In the genomic region with DNA sequence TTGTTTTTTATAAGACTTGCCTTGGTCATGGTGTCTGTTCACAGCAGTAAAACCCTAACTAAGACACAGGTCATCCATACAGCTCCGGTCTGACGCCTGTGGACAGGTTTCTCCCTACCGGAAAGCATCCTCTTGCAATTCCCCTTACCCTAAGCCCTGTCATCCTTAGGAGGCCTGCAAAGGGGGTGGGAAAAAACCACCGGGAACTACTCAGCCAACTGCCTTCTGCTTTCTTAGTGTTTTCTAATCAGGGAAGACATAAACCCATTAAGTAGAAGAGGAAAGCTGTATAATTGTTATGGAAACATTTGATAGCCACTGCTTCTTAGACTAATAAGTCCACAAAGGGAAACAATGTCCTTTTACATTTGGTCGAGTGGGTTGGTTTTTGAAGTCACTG, we compare ENCODE assay signal across 8 mouse cellular contexts. TPM values are rescaled to one million over a fixed set of nuclear protein-coding genes. Genes with fewer than 3 reads are reported as not detected.
A peak's percentile ranks its signal among the peaks of the same experiment; 100 is the strongest.
DNase-seq lines count a peak whose midpoint lies in the region; ATAC-seq and TF ChIP-seq lines count a peak whose summit lies in the region.

No protein-coding gene starts in this region.

- H3K4me1 ChIP-seq in embryonic facial prominence, embryonic 14.5 days (ENCODE audit: control insufficient read depth, insufficient read depth, low read length), result peaks cover 7% of the 10 kb centered on the region; the same call in 1 of the 2 replicates
- H3K4me1 ChIP-seq in intestine, postnatal 0 days (replicated peaks; ENCODE audit: control insufficient read depth, insufficient read depth, low read length), result peaks cover 10% of the 10 kb centered on the region; the same call in 1 of the 2 replicates
- peaks cover 8% of the 10 kb centered on the region; the same call in 1 of the 2 replicates for H3K4me1 ChIP-seq in neural tube, embryonic 14.5 days (ENCODE audit: control insufficient read depth, insufficient read depth, low read length)

- WGBS in embryonic facial prominence, embryonic 14.5 days, result 48% methylated on average over 5 of the region's 5 CpGs
- 45% methylated on average over 5 of the region's 5 CpGs for WGBS in intestine, postnatal 0 days
- 39% methylated on average over 5 of the region's 5 CpGs for WGBS in neural tube, embryonic 14.5 days

- TF ChIP-seq CTCF in layer of hippocampus, adult 2 months (conservative IDR thresholded peaks at IDR 0.05), result no peak
- TF ChIP-seq CTCF in intestine, postnatal 0 days (IDR thresholded peaks at IDR 0.05; ENCODE audit: low read depth), result no peak

- peak overlapping the region; percentile 76; the same call in 1 of the 2 replicates for H3K9ac ChIP-seq in embryonic facial prominence, embryonic 14.5 days (ENCODE audit: low read depth, low read length)
- H3K9ac ChIP-seq in intestine, postnatal 0 days (ENCODE audit: low read depth, low read length), result no peak overlapping the region
- 0 out of 2 replicates have a peak overlapping the region, but pooled peaks have one; percentile 34 for H3K9ac ChIP-seq in neural tube, embryonic 14.5 days (replicated peaks; ENCODE audit: low read depth, low read length)

- no peaks in the 10 kb centered on the region for H3K9me3 ChIP-seq in embryonic facial prominence, embryonic 14.5 days (ENCODE audit: control insufficient read depth, low read length)
- H3K9me3 ChIP-seq in intestine, postnatal 0 days (ENCODE audit: control insufficient read depth), result no peaks in the 10 kb centered on the region
- no peaks in the 10 kb centered on the region for H3K9me3 ChIP-seq in neural tube, embryonic 14.5 days (ENCODE audit: control insufficient read depth, low read length)

- DNase-seq in layer of hippocampus, adult 2 months (ENCODE audit: low spot score in 2 of 2), result no peak
- no peak for DNase-seq in layer of hippocampus, postnatal 36 days
- DNase-seq in embryonic facial prominence, embryonic 14.5 days (ENCODE audit: low spot score), result no peak
- DNase-seq in frontal cortex, adult 2 months (ENCODE audit: extremely low spot score in 1 of 2, low spot score in 1 of 2), result no peak
- DNase-seq in thymus, postnatal 14 days, result no peak
- no peak for DNase-seq in urinary bladder, postnatal 36 days (ENCODE audit: low spot score in 2 of 2)

- H3K4me2 ChIP-seq in embryonic facial prominence, embryonic 14.5 days (ENCODE audit: low read depth, low read length), result peak overlapping the region; percentile 85
- peak overlapping the region; percentile 87 for H3K4me2 ChIP-seq in intestine, postnatal 0 days (replicated peaks; ENCODE audit: low read depth)
- H3K4me2 ChIP-seq in neural tube, embryonic 14.5 days (ENCODE audit: low read depth, low read length), result peak overlapping the region; percentile 88

- no peak for ATAC-seq in embryonic facial prominence, embryonic 14.5 days (ENCODE audit: low read depth)
- ATAC-seq in intestine, postnatal 0 days, result no peak
- no peak for ATAC-seq in neural tube, embryonic 14.5 days (ENCODE audit: low read depth)

- no peaks in the 10 kb centered on the region for H3K27me3 ChIP-seq in embryonic facial prominence, embryonic 14.5 days (replicated peaks; ENCODE audit: control insufficient read depth, insufficient read depth, low read length)
- H3K27me3 ChIP-seq in intestine, postnatal 0 days (replicated peaks; ENCODE audit: control insufficient read depth, insufficient read depth, low read length), result no peaks in the 10 kb centered on the region
- H3K27me3 ChIP-seq in neural tube, embryonic 14.5 days (ENCODE audit: control insufficient read depth, insufficient read depth, low read length), result no peaks in the 10 kb centered on the region

- H3K36me3 ChIP-seq in embryonic facial prominence, embryonic 14.5 days (ENCODE audit: control insufficient read depth, insufficient read depth, low read length), result peaks cover 15% of the 10 kb centered on the region
- H3K36me3 ChIP-seq in intestine, postnatal 0 days (ENCODE audit: control insufficient read depth, insufficient read depth), result 0 out of 2 replicates have a peak, but pooled peaks cover 5% of the 10 kb centered on the region
- 0 out of 2 replicates have a peak, but pooled peaks cover 5% of the 10 kb centered on the region for H3K36me3 ChIP-seq in neural tube, embryonic 14.5 days (ENCODE audit: control insufficient read depth, insufficient read depth, low read length)

- peak overlapping the region; percentile 97 for H3K4me3 ChIP-seq in layer of hippocampus, adult 2 months
- peak overlapping the region; percentile 64; the same call in 1 of the 2 replicates for H3K4me3 ChIP-seq in embryonic facial prominence, embryonic 14.5 days (ENCODE audit: low read depth, low read length)
- peak overlapping the region; percentile 80 for H3K4me3 ChIP-seq in intestine, postnatal 0 days (ENCODE audit: low read depth, low read length)
- H3K4me3 ChIP-seq in neural tube, embryonic 14.5 days (ENCODE audit: low read depth, low read length), result peak overlapping the region; percentile 79

- H3K27ac ChIP-seq in layer of hippocampus, adult 2 months, result peak overlapping the region; percentile 93
- no peak overlapping the region for H3K27ac ChIP-seq in embryonic facial prominence, embryonic 14.5 days (replicated peaks; ENCODE audit: low read depth, low read length)
- peak overlapping the region; percentile 94; the same call in 1 of the 2 replicates for H3K27ac ChIP-seq in intestine, postnatal 0 days (ENCODE audit: low read depth, low read length)
- no peak overlapping the region; the same call in 1 of the 2 replicates for H3K27ac ChIP-seq in neural tube, embryonic 14.5 days (ENCODE audit: low read depth, low read length)

RNA-seq across cellular contexts. Expression of a gene that starts 0.3 kb away (rescaled TPM):
- total RNA-seq in layer of hippocampus, adult 2 months (2021), result 100 to 1,000 TPM; 237 to 252 TPM
- total RNA-seq in layer of hippocampus, postnatal 36 days (2021), result 100 to 1,000 TPM; 255 to 264 TPM
- 117 and 136 TPM in 2 replicates for polyA plus RNA-seq in embryonic facial prominence, embryonic 14.5 days (2014; fragmentation: Nextera tagmentation; extraction: Ambion mirVana)
- 125 and 138 TPM in 2 replicates for polyA plus RNA-seq in intestine, postnatal 0 days (2015; fragmentation: Nextera tagmentation; extraction: Ambion mirVana)
- polyA plus RNA-seq in neural tube, embryonic 14.5 days (2014; fragmentation: Nextera tagmentation; extraction: Ambion mirVana), result 167 and 173 TPM in 2 replicates
- polyA plus RNA-seq in frontal cortex, adult 2 months (2012; rRNA removed), result 261 and 282 TPM in 2 replicates

RNA-seq across cellular contexts. Expression of a gene that starts 13.0 kb away (rescaled TPM):
- 10 to 100 TPM; 52.3 to 59.6 TPM for total RNA-seq in layer of hippocampus, adult 2 months (2021)
- 10 to 100 TPM; 55.6 to 63.8 TPM for total RNA-seq in layer of hippocampus, postnatal 36 days (2021)
- 118 and 121 TPM in 2 replicates for polyA plus RNA-seq in embryonic facial prominence, embryonic 14.5 days (2014; fragmentation: Nextera tagmentation; extraction: Ambion mirVana)
- 86.8 and 87.2 TPM in 2 replicates for polyA plus RNA-seq in intestine, postnatal 0 days (2015; fragmentation: Nextera tagmentation; extraction: Ambion mirVana)
- 119 and 126 TPM in 2 replicates for polyA plus RNA-seq in neural tube, embryonic 14.5 days (2014; fragmentation: Nextera tagmentation; extraction: Ambion mirVana)
- 53.6 and 66.9 TPM in 2 replicates for polyA plus RNA-seq in frontal cortex, adult 2 months (2012; rRNA removed)

RNA-seq across cellular contexts. Expression of a gene that starts 45.1 kb away (rescaled TPM):
- not detected for total RNA-seq in layer of hippocampus, adult 2 months (2021)
- not detected for total RNA-seq in layer of hippocampus, postnatal 36 days (2021)
- not detected in 2 replicates for polyA plus RNA-seq in embryonic facial prominence, embryonic 14.5 days (2014; fragmentation: Nextera tagmentation; extraction: Ambion mirVana)
- 0.13 TPM in 1 of 2 replicates, not detected in the other for polyA plus RNA-seq in intestine, postnatal 0 days (2015; fragmentation: Nextera tagmentation; extraction: Ambion mirVana)
- polyA plus RNA-seq in neural tube, embryonic 14.5 days (2014; fragmentation: Nextera tagmentation; extraction: Ambion mirVana), result not detected in 2 replicates
- not detected in 2 replicates for polyA plus RNA-seq in frontal cortex, adult 2 months (2012; rRNA removed)

RNA-seq across cellular contexts. Expression of a gene that starts 46.4 kb away (rescaled TPM):
- 10 to 100 TPM; 44.2 to 44.4 TPM for total RNA-seq in layer of hippocampus, adult 2 months (2021)
- total RNA-seq in layer of hippocampus, postnatal 36 days (2021), result 10 to 100 TPM; 46.7 to 47.3 TPM
- polyA plus RNA-seq in embryonic facial prominence, embryonic 14.5 days (2014; fragmentation: Nextera tagmentation; extraction: Ambion mirVana), result 85.8 and 98.2 TPM in 2 replicates
- polyA plus RNA-seq in intestine, postnatal 0 days (2015; fragmentation: Nextera tagmentation; extraction: Ambion mirVana), result 62.7 and 69.3 TPM in 2 replicates
- 188 and 294 TPM in 2 replicates for polyA plus RNA-seq in neural tube, embryonic 14.5 days (2014; fragmentation: Nextera tagmentation; extraction: Ambion mirVana)
- 40.0 and 45.0 TPM in 2 replicates for polyA plus RNA-seq in frontal cortex, adult 2 months (2012; rRNA removed)

RNA-seq across cellular contexts. Expression of a gene that starts 53.9 kb away (rescaled TPM):
- 1 to 10 TPM in 1 of 2 experiments, under 1 TPM in 1; 0.88 to 1.5 TPM for total RNA-seq in layer of hippocampus, adult 2 months (2021)
- total RNA-seq in layer of hippocampus, postnatal 36 days (2021), result under 1 TPM; 0.18 to 0.70 TPM
- 0.39 TPM in 1 of 2 replicates, not detected in the other for polyA plus RNA-seq in embryonic facial prominence, embryonic 14.5 days (2014; fragmentation: Nextera tagmentation; extraction: Ambion mirVana)
- polyA plus RNA-seq in intestine, postnatal 0 days (2015; fragmentation: Nextera tagmentation; extraction: Ambion mirVana), result 0.07 and 0.10 TPM in 2 replicates
- 0.17 and 0.42 TPM in 2 replicates for polyA plus RNA-seq in neural tube, embryonic 14.5 days (2014; fragmentation: Nextera tagmentation; extraction: Ambion mirVana)
- polyA plus RNA-seq in frontal cortex, adult 2 months (2012; rRNA removed), result 0.70 and 0.86 TPM in 2 replicates

Comparison
In these comparisons a context has a peak if more than half of its experiments do, and no peak if none do; other contexts are left out.
1. H3K27ac ChIP-seq: peak in layer of hippocampus, adult 2 months (single experiment) and intestine, postnatal 0 days (single experiment); none in embryonic facial prominence, embryonic 14.5 days (single experiment) and neural tube, embryonic 14.5 days (single experiment).
2. Peak in every context shown above with its lines, with median percentiles within 50 percentile points of each other: H3K4me3 ChIP-seq and H3K4me2 ChIP-seq.